Mouse (Mus musculus) cerebellum, adult 2 months (tissue): Measurements from ENCODE around the gene Eif4ebp2.

Source experiments
- CTCF ChIP-seq: fragments of 200-500 bp; IDR thresholded peaks from 2 replicates; pipeline ENCODE4 v1.5.1; 2011; ENCODE audit warnings: low read depth, mild to moderate bottlenecking, control low read depth, low read length, moderate library complexity, borderline replicate concordance; ENCODE audit not compliant: insufficient read depth
- POLR2A ChIP-seq: fragments of 200-500 bp; IDR thresholded peaks from 2 replicates; pipeline ENCODE4 v1.6.1; 2011; ENCODE audit warnings: low read length, control low read depth, borderline replicate concordance; ENCODE audit not compliant: insufficient read depth

DNA sequence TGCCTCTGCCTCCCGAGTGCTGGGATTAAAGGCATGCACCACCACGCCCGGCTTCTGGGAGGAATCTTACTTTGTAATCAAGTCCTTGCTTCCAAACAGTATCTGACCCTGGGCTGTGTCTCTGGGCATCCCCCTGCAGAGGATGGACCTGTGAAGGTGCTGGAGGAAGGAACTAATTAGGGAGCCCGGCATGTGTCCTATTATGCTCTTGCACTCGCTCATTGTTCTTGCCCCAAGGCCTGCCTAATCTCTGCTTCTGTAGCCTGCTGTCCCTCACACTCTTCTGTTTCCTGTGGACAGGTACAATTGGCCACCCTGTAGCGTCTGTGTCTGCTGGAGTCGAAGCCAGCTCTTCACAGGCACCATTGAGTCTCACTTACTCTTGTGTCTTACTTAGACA, 48.3 kb upstream of the Eif4ebp2 start:
- TF ChIP-seq CTCF (no peak), POLR2A (no peak)
